Mouse (Mus musculus): ENCODE measurements at regions not wholly inside any gene's neighbourhood (a gene's known extent, or its start where the extent isn't known, plus 50 kb on each side); places are given as distances from the start of the nearest gene placed in this dataset.

- no peak for DNase-seq
These were observed 177.3 kb upstream of the Cdyl start for GRCm38 (mm10) chr13:35482340-35482739.

DNA sequence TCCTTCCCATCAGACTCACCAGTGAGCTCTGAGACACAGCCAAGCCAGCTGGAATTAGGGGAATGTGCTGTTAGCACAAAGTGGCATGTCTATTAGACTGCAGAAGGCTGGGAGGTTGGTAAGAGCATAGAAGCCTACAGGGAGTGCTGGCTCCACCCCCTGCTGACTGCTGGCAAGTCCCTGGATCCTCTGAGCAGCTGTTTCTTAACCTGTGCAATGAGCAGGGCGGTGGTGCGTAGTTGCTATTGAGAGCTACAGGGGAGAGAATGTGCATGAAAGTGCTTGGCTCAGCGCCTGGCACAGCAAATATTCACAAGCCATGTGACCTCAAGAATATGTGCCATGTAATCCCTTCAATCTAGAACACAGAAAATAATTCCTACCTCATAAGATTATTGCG lies 173.5 kb upstream of the Cdyl start:
- DNase-seq = peak; percentile 86

DNA sequence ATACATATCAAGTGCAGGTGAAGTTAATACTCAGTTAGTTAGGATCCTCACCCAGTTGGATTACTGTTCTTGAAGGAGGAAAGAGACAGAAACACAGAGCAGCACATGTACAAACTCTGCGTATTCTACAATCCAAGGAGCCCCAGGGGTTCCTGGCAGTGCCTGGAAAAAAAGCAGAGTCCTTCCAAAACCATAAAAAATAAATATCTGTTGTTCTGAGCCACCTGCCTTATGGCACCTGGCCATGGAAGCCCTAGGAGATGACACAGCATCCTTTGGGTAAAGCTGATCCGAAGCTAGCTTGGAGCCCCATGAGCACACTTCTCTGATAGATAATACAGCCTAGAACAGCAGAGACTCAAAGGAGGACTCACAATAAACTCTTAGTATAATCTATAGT lies 159.9 kb upstream of the Cdyl start:
- DNase-seq = no peak

GRCm38 (mm10) chr13:35500891-35501290 lies 158.7 kb upstream of the Cdyl start:
- no peak for DNase-seq

GRCm38 (mm10) chr13:35501351-35502146 lies 158.1 kb upstream of the Cdyl start:
- no peak for DNase-seq

GRCm38 (mm10) chr13:35502147-35502522 lies 157.5 kb upstream of the Cdyl start:
- DNase-seq = no peak

DNA sequence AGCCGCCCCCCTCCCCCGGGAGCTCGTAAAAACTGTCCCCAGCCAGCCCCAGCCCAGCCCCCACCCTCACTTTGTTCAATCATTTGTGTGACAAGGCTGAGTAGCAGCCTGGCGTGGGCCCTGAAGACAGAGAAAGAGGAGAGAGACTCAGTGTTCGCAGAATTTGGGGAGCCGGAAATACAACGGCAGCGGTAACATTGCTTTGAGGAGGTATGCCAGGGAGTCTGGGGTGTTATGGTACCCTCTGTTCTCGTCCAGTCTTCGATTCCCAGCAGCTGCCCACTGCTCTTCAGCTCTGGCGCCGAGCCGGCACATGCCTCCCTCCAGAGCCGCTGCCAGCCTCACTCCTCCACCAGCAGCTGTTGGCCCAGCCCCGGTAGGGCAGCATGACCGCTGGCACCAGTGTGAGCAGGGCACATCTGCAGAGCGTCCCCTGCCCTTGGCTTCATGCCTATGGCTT lies 156.2 kb upstream of the Cdyl start:
- no peak for DNase-seq

- DNase-seq = peak; percentile 15
These were observed 152.4 kb upstream of the Cdyl start for GRCm38 (mm10) chr13:35507195-35507594.

- DNase-seq = no peak
These were observed 147.6 kb upstream of the Cdyl start for GRCm38 (mm10) chr13:35512029-35512507.

- DNase-seq = no peak
These were observed 146.5 kb upstream of the Cdyl start for GRCm38 (mm10) chr13:35513120-35513519.

GRCm38 (mm10) chr13:35515291-35515690 lies 144.3 kb upstream of the Cdyl start:
- no peak for DNase-seq

DNA sequence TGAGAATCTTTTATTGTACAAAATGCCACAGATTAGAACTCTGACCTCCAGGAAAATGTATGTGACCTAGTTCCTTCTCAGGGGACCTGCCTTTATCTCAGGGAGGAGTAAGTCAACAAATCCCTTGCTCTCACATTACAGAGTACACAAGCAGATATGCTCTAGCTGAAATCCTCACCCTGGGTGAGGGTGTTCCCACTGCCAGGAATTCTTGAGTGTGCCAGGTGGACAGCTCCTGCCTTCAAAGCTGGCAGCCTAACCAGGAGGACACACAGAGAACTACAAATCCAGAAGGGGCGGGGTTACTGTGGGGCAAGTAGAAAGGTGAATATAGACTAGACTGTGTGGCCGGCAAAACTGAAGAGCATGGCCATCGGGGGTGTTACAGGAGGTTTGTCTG lies 141.9 kb upstream of the Cdyl start:
- DNase-seq = peak; percentile 17

GRCm38 (mm10) chr13:35522272-35522671 lies 137.4 kb upstream of the Cdyl start:
- DNase-seq = no peak

GRCm38 (mm10) chr13:35529577-35529976 lies 130.1 kb upstream of the Cdyl start:
- DNase-seq = no peak

GRCm38 (mm10) chr13:35537106-35537505 lies 122.5 kb upstream of the Cdyl start:
- DNase-seq = no peak

DNA sequence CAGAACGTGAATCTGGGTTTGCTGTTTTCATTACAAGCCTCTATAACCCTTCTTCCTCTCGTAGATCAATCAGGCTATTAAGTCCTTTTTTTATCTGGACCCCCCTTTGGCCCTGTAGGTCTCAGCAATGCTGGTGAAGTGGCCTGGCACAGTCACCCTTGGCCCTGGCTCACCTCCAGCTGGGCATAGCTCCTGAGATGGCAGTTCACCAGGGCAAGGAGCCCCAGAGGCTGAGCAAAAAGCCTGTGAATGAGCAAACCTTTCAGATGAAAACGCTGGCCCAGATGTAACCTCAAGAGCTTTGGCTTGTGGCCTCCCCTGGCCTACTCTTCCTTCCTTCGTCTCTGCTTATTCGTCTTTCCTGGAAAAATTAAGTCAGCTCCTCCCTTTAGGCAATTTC lies 121.7 kb upstream of the Cdyl start:
- no peak for DNase-seq

DNA sequence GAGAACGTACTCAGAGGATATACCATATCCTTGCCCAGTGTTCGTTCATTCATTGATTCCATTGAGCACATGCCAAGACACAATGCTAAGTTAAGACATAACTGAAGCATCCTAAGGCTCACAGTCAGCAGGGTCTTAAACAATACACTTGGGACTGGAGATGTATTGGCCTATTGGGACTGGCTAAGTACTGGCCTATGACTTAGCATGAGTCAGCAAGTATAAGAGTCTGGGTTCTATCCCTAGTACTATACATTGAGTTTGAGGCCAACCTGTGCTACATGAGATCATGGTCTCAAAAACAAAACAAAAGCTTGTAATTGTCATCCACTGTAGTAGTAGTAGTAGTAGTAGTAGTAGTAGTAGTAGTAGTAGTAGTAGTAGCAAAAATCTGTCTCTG lies 119.2 kb upstream of the Cdyl start:
- no peak for DNase-seq

DNA sequence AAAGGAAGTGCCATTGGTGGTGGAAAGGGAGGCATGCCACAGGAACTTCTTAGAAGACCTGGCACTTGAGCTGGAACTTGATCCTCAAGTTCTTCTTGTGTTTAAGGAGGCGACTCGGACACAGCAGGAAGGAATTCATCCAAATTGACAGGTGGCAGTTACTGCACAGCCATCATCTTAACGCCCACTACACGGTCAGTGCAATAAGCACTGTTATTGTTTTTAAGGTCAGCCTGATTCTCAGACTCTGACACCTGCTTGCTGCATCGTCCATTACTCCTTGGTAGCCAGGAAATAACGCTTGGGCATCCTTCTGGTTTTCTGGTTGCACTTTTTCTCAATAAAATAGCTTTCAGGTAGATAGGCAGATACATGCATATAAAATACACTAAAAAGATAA lies 118.6 kb upstream of the Cdyl start:
- DNase-seq = no peak

DNA sequence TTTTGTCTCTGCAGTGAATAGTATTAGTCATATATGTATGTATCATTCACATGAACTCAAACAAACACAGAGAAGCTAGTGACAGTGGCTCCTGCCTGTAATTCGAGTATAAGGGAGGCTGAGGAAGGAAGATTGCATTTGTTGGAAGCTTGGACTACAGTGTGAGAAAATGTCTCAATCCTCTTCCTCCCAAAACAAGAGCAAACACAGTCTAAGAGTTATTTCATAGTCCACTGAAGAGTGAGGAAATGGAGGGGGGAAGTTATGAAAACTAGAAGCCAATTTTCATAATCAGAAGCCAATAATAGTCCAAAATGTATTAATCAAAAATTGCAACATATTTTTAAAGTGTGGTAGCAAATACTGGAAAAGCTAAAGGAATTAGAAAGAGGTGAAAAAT lies 95.6 kb upstream of the Cdyl start:
- no peak for DNase-seq

- no peak for DNase-seq
These were observed 78.0 kb upstream of the Cdyl start for GRCm38 (mm10) chr13:35581616-35582015.

DNA sequence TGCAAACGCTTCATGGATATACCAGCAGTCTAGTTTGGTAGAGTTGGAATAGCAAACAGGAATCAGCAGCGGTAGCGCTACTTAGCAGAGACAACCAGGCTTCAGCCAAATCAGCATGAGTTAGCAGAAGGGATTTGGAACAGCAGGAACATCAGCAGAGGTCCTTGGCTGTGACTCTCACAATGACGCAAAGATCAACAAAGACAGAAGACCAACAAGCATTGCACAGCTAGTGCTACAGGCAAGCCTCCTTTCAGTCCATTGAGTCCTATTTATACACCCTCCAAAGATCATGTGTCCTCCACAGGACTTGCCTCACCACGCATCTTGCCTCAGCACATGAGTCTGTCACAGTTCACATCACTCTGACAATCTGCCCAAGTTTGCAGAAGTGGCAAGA lies 61.6 kb upstream of the Cdyl start:
- no peak for DNase-seq

- no peak for DNase-seq
These were observed 58.0 kb upstream of the Cdyl start for GRCm38 (mm10) chr13:35601560-35602135.

- no peak for DNase-seq
These were observed 56.6 kb upstream of the Cdyl start for GRCm38 (mm10) chr13:35603080-35603479.

GRCm38 (mm10) chr13:35604061-35604460 lies 55.6 kb upstream of the Cdyl start:
- DNase-seq = peak; percentile 21

- no peak for DNase-seq
These were observed 54.9 kb upstream of the Cdyl start for GRCm38 (mm10) chr13:35604765-35605164.

Measured in lung, postnatal 36 days (tissue).